Mouse (Mus musculus) lung, embryonic 14.5 days (tissue): Measurements from ENCODE around the gene Rpl37. TPM values are rescaled to one million over a fixed set of nuclear protein-coding genes. Genes with fewer than 3 reads are reported as not detected.

ENCODE experiments used
- ATAC-seq: fragments of 200-750 bp; cut with Nextera tagmentation; 2 replicates; pipeline ENCODE4 v1.8.0; 2017; ENCODE audit warnings: mild to moderate bottlenecking, moderate TSS enrichment, moderate library complexity; ENCODE audit not compliant: insufficient read depth
- DNase-seq: peaks from one replicate; pipeline ENCODE4 v3.0.0-alpha.2; 2015
- H3K27ac ChIP-seq: fragments of 300-500 bp; sonication (generic); 2 replicates; pipeline ENCODE4 v1.5.1; 2014; ENCODE audit warnings: low read depth, mild to moderate bottlenecking, moderate library complexity
- H3K27me3 ChIP-seq: fragments of 300-500 bp; sonication (generic); 2 replicates; pipeline ENCODE4 v1.6.1; 2014; ENCODE audit warnings: low read length, control low read depth; ENCODE audit not compliant: insufficient read depth
- H3K36me3 ChIP-seq: fragments of 300-500 bp; sonication (generic); 2 replicates; pipeline ENCODE4 v1.6.1; 2014; ENCODE audit warnings: control low read depth; ENCODE audit not compliant: insufficient read depth
- H3K4me1 ChIP-seq: fragments of 300-500 bp; sonication (generic); 2 replicates; pipeline ENCODE4 v1.6.1; 2014; ENCODE audit warnings: antibody characterized with exemption, control low read depth; ENCODE audit not compliant: insufficient read depth
- H3K4me2 ChIP-seq: fragments of 300-500 bp; sonication (generic); 2 replicates; pipeline ENCODE4 v1.6.1; 2014; ENCODE audit warnings: mild to moderate bottlenecking
- H3K4me3 ChIP-seq: fragments of 300-500 bp; sonication (generic); 2 replicates; pipeline ENCODE4 v1.5.1; 2014; ENCODE audit warnings: low read depth, low read length
- H3K9ac ChIP-seq: fragments of 300-500 bp; sonication (generic); 2 replicates; pipeline ENCODE4 v1.6.1; 2014
- H3K9me3 ChIP-seq: fragments of 300-500 bp; sonication (generic); 2 replicates; pipeline ENCODE4 v1.6.1; 2016; ENCODE audit warnings: low read depth, low read length, control low read depth
- CTCF ChIP-seq: IDR thresholded peaks from 2 replicates; pipeline ENCODE4 v1.5.1; 2016; ENCODE audit warnings: antibody characterized with exemption, low read depth
- WGBS: fragments of 180-500 bp; shearing (Covaris S2); extraction: QIAGEN DNeasy Blood & Tissue Kit; methylation state at CpG from one replicate; pipeline ENCODE4 v1.1.7; 2014; 5-methylcytosine and 5-hydroxymethylcytosine counted together
- polyA plus RNA-seq: library from polyadenylated mRNA; unstranded; fragments of >200 nt; fragmentation: Nextera tagmentation; extraction: Ambion mirVana; gene quantifications from 2 replicates; pipeline ENCODE4 v1.2.1, GENCODE M21; 2014

Rpl37 gene
- polyA plus RNA-seq, 1 experiment from 2014 or later = 683 TPM

DNA sequence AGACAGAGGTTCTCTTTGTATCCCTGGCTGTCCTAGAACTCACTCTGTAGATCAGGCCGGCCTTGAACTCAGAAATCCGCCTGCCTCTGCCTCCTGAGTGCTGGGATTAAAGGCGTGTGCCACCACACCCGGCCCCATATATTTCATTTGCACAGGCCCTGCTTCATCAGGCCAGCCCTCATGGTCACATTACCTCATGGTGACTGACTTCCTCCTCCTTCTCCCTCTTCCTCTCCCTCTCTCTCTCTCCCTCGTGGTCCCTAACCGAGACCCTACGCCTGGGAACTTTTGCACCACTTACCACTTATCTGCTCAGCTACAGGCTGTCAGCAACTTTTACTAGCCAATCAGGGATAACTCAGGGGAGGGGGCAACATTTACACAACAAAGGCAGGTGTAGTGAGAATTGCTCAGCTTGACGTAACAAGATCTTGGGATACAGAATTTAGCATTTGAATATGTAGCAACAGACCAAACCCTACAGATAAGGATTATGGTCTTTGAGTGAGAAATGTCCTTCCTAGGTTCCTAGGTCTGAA is 18.6 kb downstream of the Rpl37 start:
- H3K27me3 ChIP-seq = no peaks in the 10 kb centered on the region
- TF ChIP-seq CTCF = no peak

DNA sequence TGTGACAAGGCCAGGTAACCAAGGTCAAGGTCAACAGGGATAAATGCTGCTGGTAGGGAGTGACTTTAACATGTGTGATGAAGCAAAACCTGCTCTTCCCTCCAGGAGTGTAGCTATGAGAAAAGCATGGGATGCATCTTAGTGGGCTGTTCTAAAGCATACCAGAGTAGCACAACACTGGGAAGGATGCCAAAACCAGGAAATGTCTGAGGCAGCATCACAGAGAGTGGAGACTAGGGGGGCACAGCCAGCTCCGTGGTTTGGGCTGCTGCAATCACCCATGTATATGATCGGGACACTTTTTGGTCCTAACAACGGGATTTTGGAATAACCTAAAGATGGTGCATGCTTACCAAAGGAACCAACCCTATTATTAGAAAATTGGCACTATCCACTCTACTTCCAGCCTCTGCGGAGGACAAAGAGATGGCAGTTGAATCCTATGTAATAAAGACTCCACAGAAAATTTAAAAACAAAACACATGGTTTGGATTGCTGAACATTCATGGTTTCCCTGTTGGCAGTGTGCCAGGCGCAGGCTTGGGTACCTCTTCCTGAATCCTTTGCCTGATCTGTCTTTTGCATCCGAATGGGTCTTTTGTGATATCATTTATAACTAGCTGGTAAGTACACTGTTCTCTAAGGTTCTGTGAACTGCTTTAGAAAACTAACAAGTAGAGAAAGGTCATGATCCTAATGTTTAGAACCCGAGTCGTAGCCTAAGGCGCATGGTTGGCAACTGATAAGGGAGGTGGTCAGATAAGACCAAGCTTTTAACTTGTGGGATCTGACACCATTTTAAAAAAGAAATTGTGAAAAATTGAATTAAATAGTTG is 21.8 kb downstream of the Rpl37 start:
- no peak overlapping the region for H3K4me3 ChIP-seq
- no peak overlapping the region for H3K4me2 ChIP-seq
- WGBS = 52% methylated on average over 9 of the region's 9 CpGs
- ATAC-seq (peak; percentile 81), DNase-seq (peak; percentile 80)
- H3K36me3 ChIP-seq = no peaks in the 10 kb centered on the region
- H3K4me1 ChIP-seq = no peaks in the 10 kb centered on the region
- no peak for TF ChIP-seq CTCF
- no peaks in the 10 kb centered on the region for H3K27me3 ChIP-seq
- no peak overlapping the region for H3K9ac ChIP-seq
- no peak overlapping the region for H3K27ac ChIP-seq
- no peaks in the 10 kb centered on the region for H3K9me3 ChIP-seq

More for the DNA sequence above, 18.6 kb downstream of the Rpl37 start:
- no peak overlapping the region for H3K4me3 ChIP-seq
- H3K4me2 ChIP-seq = no peak overlapping the region
- H3K4me1 ChIP-seq = no peaks in the 10 kb centered on the region
- 72% methylated on average over 8 of the region's 8 CpGs for whole genome bisulfite sequencing
- H3K9ac ChIP-seq = no peak overlapping the region
- DNase-seq = no peak
- no peak for ATAC-seq
- no peaks in the 10 kb centered on the region for H3K36me3 ChIP-seq
- no peaks in the 10 kb centered on the region for H3K9me3 ChIP-seq
- no peak overlapping the region for H3K27ac ChIP-seq

DNA sequence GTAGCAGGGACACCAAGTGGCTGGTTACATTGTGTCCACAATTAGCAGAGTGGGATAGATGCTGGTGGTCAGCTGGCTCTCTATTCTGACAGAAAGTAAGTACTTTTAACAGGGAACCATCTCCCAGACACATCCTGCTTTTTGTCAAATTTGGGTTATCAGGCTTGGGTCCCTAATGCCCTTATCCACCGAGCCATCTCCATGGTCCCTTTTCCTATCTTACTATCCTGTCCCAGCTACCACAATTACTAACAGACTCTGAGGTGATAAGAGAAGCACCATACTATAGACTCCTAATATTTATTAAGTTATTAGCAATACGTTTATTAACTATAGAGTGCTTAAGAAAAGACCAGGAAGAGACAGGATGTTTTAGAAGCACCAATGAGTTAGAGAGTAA is 22.9 kb downstream of the Rpl37 start:
- Histone ChIP-seq H3K27me3 (no peaks in the 10 kb centered on the region), H3K4me3 (no peak overlapping the region), H3K9ac (no peak overlapping the region), H3K4me2 (no peak overlapping the region), H3K36me3 (no peaks in the 10 kb centered on the region), H3K4me1 (no peaks in the 10 kb centered on the region), H3K9me3 (no peaks in the 10 kb centered on the region), H3K27ac (no peak overlapping the region)
- no peak for TF ChIP-seq CTCF
- DNase-seq (no peak), ATAC-seq (no peak)
- 82% methylated on average over 2 of the region's 2 CpGs for WGBS

DNA sequence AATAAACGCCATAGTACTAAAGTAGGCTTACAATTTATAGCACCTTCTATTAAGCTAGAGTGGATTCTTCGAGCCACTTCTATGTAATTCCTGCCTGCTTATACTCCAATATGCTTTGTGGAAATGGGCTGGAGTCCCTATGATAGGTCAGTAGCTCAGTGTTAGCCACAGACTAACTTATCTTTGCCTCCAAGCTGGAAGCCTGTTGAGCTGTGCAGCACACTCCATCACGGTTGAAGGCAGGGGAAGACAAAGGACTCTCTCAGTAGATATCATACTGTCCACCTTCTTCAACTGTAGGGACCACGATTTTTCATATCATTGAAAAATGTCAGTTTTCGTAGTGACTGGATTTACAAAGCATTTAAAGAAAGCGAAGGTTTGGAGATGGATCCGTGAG is 23.4 kb downstream of the Rpl37 start:
- ATAC-seq (no peak), DNase-seq (no peak)
- H3K9ac ChIP-seq = no peak overlapping the region
- no peak overlapping the region for H3K4me2 ChIP-seq
- no peaks in the 10 kb centered on the region; the same call in 1 of the 2 replicates for H3K4me1 ChIP-seq
- no peaks in the 10 kb centered on the region for H3K27me3 ChIP-seq
- TF ChIP-seq CTCF = no peak
- no peak overlapping the region for H3K27ac ChIP-seq
- H3K36me3 ChIP-seq = no peaks in the 10 kb centered on the region
- no peak overlapping the region for H3K4me3 ChIP-seq
- no peaks in the 10 kb centered on the region for H3K9me3 ChIP-seq
- WGBS = 81% methylated on average over 7 of the region's 7 CpGs

DNA sequence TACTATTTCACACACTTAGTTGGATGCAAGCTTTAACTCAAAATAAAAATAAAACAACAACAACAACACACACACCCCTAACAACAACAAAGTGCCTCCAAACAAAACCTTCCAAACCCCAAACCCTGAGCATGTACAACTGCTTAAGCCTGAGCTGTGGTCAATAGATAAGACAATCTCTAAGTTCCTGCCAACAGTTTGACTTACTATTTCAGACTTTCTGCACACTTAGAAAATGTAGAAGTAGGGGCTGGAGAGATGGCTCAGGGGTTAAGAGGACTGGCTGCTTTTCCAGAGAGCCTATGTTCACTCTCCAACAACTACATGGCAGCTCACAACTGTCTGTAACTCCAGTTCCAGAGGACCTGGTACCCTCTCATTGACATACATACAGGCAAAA is 23.9 kb downstream of the Rpl37 start:
- Histone ChIP-seq H3K4me3 (no peak overlapping the region), H3K4me2 (no peak overlapping the region), H3K27ac (no peak overlapping the region), H3K36me3 (no peaks in the 10 kb centered on the region), H3K4me1 (peaks cover 4% of the 10 kb centered on the region; the same call in 1 of the 2 replicates), H3K27me3 (no peaks in the 10 kb centered on the region), H3K9ac (no peak overlapping the region), H3K9me3 (no peaks in the 10 kb centered on the region)
- no peak for TF ChIP-seq CTCF
- no peak for ATAC-seq
- no peak for DNase-seq

DNA sequence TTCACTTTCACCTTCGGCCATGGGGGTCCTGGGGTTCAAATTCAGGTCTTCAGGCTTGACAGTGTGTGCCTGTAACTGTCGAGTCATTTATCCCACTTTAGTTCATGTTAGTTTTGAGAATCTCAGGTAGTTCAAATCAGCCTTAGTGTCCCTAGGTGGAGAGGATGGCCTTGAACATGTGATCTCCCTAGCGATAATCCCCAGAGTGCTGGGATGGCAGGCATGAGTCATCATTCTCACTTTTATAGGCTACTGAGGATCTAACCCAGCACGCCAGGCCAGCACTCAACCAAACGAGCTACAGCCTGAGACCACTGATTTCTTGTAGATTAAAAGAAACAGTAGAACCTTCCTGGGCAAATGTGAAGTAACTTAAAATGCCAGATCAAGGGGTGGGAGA is 25.6 kb downstream of the Rpl37 start:
- no peaks in the 10 kb centered on the region for H3K27me3 ChIP-seq
- TF ChIP-seq CTCF = no peak
- H3K9ac ChIP-seq = no peak overlapping the region
- no peaks in the 10 kb centered on the region for H3K9me3 ChIP-seq
- ATAC-seq = no peak
- H3K4me1 ChIP-seq = peaks cover 7% of the 10 kb centered on the region; the same call in 1 of the 2 replicates
- 58% methylated on average over 5 of the region's 5 CpGs for WGBS
- no peak overlapping the region for H3K4me2 ChIP-seq
- no peak overlapping the region for H3K27ac ChIP-seq
- H3K36me3 ChIP-seq = no peaks in the 10 kb centered on the region
- no peak overlapping the region for H3K4me3 ChIP-seq
- DNase-seq = no peak

DNA sequence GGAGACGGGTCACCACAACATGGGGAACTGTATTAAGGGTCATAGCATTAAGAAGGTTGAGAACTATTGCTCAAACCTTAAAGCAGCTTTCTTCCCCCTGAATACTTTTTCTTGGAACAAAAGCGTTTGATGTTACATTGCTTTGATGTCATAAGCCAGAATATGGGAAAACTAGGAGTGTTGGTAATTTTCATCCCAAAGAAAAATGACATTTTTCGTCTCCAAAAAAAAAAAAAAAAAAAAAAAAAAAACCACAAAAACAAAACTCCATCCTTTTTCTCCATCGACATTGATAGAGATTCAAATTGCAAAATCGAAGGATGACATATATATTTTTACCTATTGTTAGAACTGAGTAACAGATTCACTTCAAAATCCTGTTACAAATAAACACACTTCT is 26.3 kb downstream of the Rpl37 start:
- H3K27me3 ChIP-seq = no peaks in the 10 kb centered on the region
- no peak overlapping the region for H3K9ac ChIP-seq
- DNase-seq = no peak
- H3K36me3 ChIP-seq = no peaks in the 10 kb centered on the region
- H3K4me2 ChIP-seq = peak overlapping the region; percentile 81
- WGBS = 58% methylated on average over 5 of the region's 5 CpGs
- H3K9me3 ChIP-seq = no peaks in the 10 kb centered on the region
- TF ChIP-seq CTCF = no peak
- no peak for ATAC-seq
- H3K4me1 ChIP-seq = peaks cover 7% of the 10 kb centered on the region; the same call in 1 of the 2 replicates
- H3K4me3 ChIP-seq = peak overlapping the region; percentile 87; the same call in 1 of the 2 replicates
- H3K27ac ChIP-seq = no peak overlapping the region
